Mouse (Mus musculus) CH12.LX (cell line): ENCODE results near the gene Camta1.

ENCODE experiments used
- BHLHE40 ChIP-seq: IDR thresholded peaks from 2 replicates; pipeline ENCODE4 v1.6.1; 2011; ENCODE audit warnings: mild to moderate bottlenecking, low read depth, low read length, improper control_type of control experiment
- EP300 ChIP-seq: IDR thresholded peaks from 2 replicates; pipeline ENCODE4 v1.6.1; 2011; ENCODE audit warnings: low read length, improper control_type of control experiment
- MAFK ChIP-seq: IDR thresholded peaks from 2 replicates; pipeline ENCODE4 v1.6.1; 2011; ENCODE audit warnings: low read length, improper control_type of control experiment; ENCODE audit not compliant: insufficient replicate concordance
- MEF2A ChIP-seq: IDR thresholded peaks from 2 replicates; pipeline ENCODE4 v1.6.1; 2014; ENCODE audit warnings: low read depth, mild to moderate bottlenecking, inconsistent platforms, low read length, improper control_type of control experiment, borderline replicate concordance
- RCOR1 ChIP-seq: conservative IDR thresholded peaks from 2 replicates; pipeline ENCODE4 v1.6.1; 2012; ENCODE audit warnings: low read depth, mild to moderate bottlenecking, inconsistent platforms, low read length, improper control_type of control experiment
- SMC3 ChIP-seq: IDR thresholded peaks from 2 replicates; pipeline ENCODE4 v1.6.1; 2011; ENCODE audit warnings: low read depth, low read length, improper control_type of control experiment
- TBP ChIP-seq: conservative IDR thresholded peaks from 2 replicates; pipeline ENCODE4 v1.6.1; 2011; ENCODE audit warnings: low read depth, low read length, improper control_type of control experiment
- ZC3H11A ChIP-seq: IDR thresholded peaks from 2 replicates; pipeline ENCODE4 v1.6.1; 2012; ENCODE audit warnings: low read depth, mild to moderate bottlenecking, inconsistent platforms, low read length, improper control_type of control experiment

- TF ChIP-seq MAFK, result no peak
- TF ChIP-seq ZC3H11A, result no peak
- no peak for TF ChIP-seq EP300
- no peak for TF ChIP-seq SMC3
- TF ChIP-seq BHLHE40, result no peak
- TF ChIP-seq TBP, result no peak
- TF ChIP-seq RCOR1, result no peak
- no peak for TF ChIP-seq MEF2A
Observed at GRCm38 (mm10) chr4:151161869-151162268, 699.8 kb downstream of the Camta1 start.
